Mouse (Mus musculus) left cerebral cortex, adult 18-20 months (tissue): ENCODE data around the gene Kcnmb4. TPM values are rescaled to one million over a fixed set of nuclear protein-coding genes. Genes with fewer than 3 reads are reported as not detected.

Experiments used
- DNase-seq, 2 experiments: peaks; one replicate each; pipeline ENCODE4 v3.0.0; 2021 to 2022; ENCODE audit warnings: low spot score in 2 of 2, mixed read lengths in 1 of 2
- long read RNA-seq, 2 experiments: library from polyadenylated mRNA; stranded (forward); transcript quantifications; one replicate each; pipeline ENCODE4 v2.0.0; 2021
- total RNA-seq, 2 experiments: library from RNA; stranded (reverse); gene quantifications; 2 replicates each; pipeline ENCODE4 v1.2.3; 2021

Gene Kcnmb4
- 10 to 100 TPM; 86.4 to 96.8 TPM for total RNA-seq
- long read RNA-seq, experiment 1, transcript Kcnmb4-201 (3 exons, 1,367 nt): major isoform, 133 of 145 reads
- long read RNA-seq, experiment 1, partial matches to known transcripts: 1 of 145 reads
- long read RNA-seq, experiment 1, other reads (novel, unspliced or antisense): 11 of 145 reads
- long read RNA-seq, experiment 2, transcript Kcnmb4-201 (3 exons, 1,367 nt): major isoform, 88 of 100 reads
- long read RNA-seq, experiment 2, partial matches to known transcripts: 1 of 100 reads
- long read RNA-seq, experiment 2, other reads (novel, unspliced or antisense): 11 of 100 reads

- DNase-seq: peak; percentile 55 to 74
These were observed at the start of gene Kcnmb4 for GRCm38 (mm10) chr10:116473759-116474549. Gene Kcnmb4, minus strand, starts transcription at chr10:116473878.

- no peak for DNase-seq
These were observed 45.9 kb upstream of the Kcnmb4 start for GRCm38 (mm10) chr10:116519588-116519987.

- no peak for DNase-seq
These were observed 41.9 kb upstream of the Kcnmb4 start for GRCm38 (mm10) chr10:116515590-116515989.

- DNase-seq: no peak
These were observed 41.5 kb upstream of the Kcnmb4 start for GRCm38 (mm10) chr10:116515158-116515557.

- DNase-seq: no peak
These were observed 39.6 kb upstream of the Kcnmb4 start for GRCm38 (mm10) chr10:116513254-116513635.

- DNase-seq: no peak
These were observed 39.0 kb upstream of the Kcnmb4 start for GRCm38 (mm10) chr10:116512521-116513253.

GRCm38 (mm10) chr10:116505303-116506014 is 31.8 kb upstream of the Kcnmb4 start:
- DNase-seq: no peak

- DNase-seq: no peak
These were observed 19.1 kb upstream of the Kcnmb4 start for GRCm38 (mm10) chr10:116492768-116493167.

GRCm38 (mm10) chr10:116486895-116487747 is 13.4 kb upstream of the Kcnmb4 start:
- peak in 1 of 2 experiments; percentile 38 for DNase-seq

GRCm38 (mm10) chr10:116481917-116482316 is 8.2 kb upstream of the Kcnmb4 start:
- no peak for DNase-seq

GRCm38 (mm10) chr10:116480988-116481387 is 7.3 kb upstream of the Kcnmb4 start:
- DNase-seq: no peak

GRCm38 (mm10) chr10:116476559-116476958 is 2.9 kb upstream of the Kcnmb4 start:
- no peak for DNase-seq

GRCm38 (mm10) chr10:116475725-116476124 is 2.0 kb upstream of the Kcnmb4 start:
- no peak for DNase-seq

- DNase-seq: peak in 1 of 2 experiments; percentile 50
These were observed 463 bp downstream of the Kcnmb4 start for GRCm38 (mm10) chr10:116473071-116473758.

- no peak for DNase-seq
These were observed 1.1 kb downstream of the Kcnmb4 start for GRCm38 (mm10) chr10:116472579-116472978.

GRCm38 (mm10) chr10:116470306-116470925 is 3.3 kb downstream of the Kcnmb4 start:
- no peak for DNase-seq

- DNase-seq: no peak
These were observed 5.6 kb downstream of the Kcnmb4 start for GRCm38 (mm10) chr10:116468094-116468493.

GRCm38 (mm10) chr10:116463753-116464345 is 9.8 kb downstream of the Kcnmb4 start:
- no peak for DNase-seq

- no peak for DNase-seq
These were observed 12.2 kb downstream of the Kcnmb4 start for GRCm38 (mm10) chr10:116461443-116461842.
